Mouse (Mus musculus) MEL (cell line): ENCODE data around the gene Kif19a.

Source experiments
- CTCF ChIP-seq, 3 experiments: IDR thresholded peaks in 2 of 3; conservative IDR thresholded peaks in 1 of 3; 2 replicates each; pipeline ENCODE4 v1.5.1; 2011 to 2012; ENCODE audit warnings: low read length in 3 of 3, low read depth in 2 of 3, mild to moderate bottlenecking in 2 of 3, improper control_type of control experiment in 1 of 3, inconsistent platforms in 1 of 3, mixed read lengths in 1 of 3, moderate library complexity in 1 of 3; ENCODE audit not compliant: control insufficient read depth in 1 of 3, insufficient read depth in 1 of 3, poor library complexity in 1 of 3, severe bottlenecking in 1 of 3
- ELF1 ChIP-seq: IDR thresholded peaks from 2 replicates; pipeline ENCODE4 v1.6.1; 2014; ENCODE audit warnings: low read depth, mild to moderate bottlenecking, inconsistent platforms, low read length, improper control_type of control experiment, moderate library complexity
- HCFC1 ChIP-seq: IDR thresholded peaks from 2 replicates; pipeline ENCODE4 v1.6.1; 2012; ENCODE audit warnings: low read depth, mild to moderate bottlenecking, inconsistent platforms, low read length, improper control_type of control experiment, moderate library complexity
- MAFK ChIP-seq: IDR thresholded peaks from 2 replicates; pipeline ENCODE4 v1.6.1; 2011; ENCODE audit warnings: low read depth, mild to moderate bottlenecking, low read length, improper control_type of control experiment, borderline replicate concordance
- MAX ChIP-seq: IDR thresholded peaks from 2 replicates; pipeline ENCODE4 v1.6.1; 2011; ENCODE audit warnings: low read length, improper control_type of control experiment
- POLR2A ChIP-seq, 2 experiments: IDR thresholded peaks; 2 replicates each; pipeline ENCODE4 v1.6.1; 2011 to 2012; ENCODE audit warnings: low read length in 2 of 2, mild to moderate bottlenecking in 2 of 2, control low read depth in 1 of 2, improper control_type of control experiment in 1 of 2, low read depth in 1 of 2, moderate library complexity in 1 of 2; ENCODE audit not compliant: control insufficient read depth in 1 of 2, insufficient read depth in 1 of 2, poor library complexity in 1 of 2
- TAL1 ChIP-seq: IDR thresholded peaks from 2 replicates; pipeline ENCODE4 v1.6.1; 2012; ENCODE audit warnings: mild to moderate bottlenecking, inconsistent platforms, low read length, moderate library complexity, mixed read lengths
- TBP ChIP-seq: IDR thresholded peaks from 2 replicates; pipeline ENCODE4 v1.8.0; 2011; ENCODE audit warnings: low read depth, low read length, improper control_type of control experiment
- TCF12 ChIP-seq: IDR thresholded peaks from 2 replicates; pipeline ENCODE4 v1.6.1; 2014; ENCODE audit warnings: low read depth, mild to moderate bottlenecking, inconsistent platforms, low read length, improper control_type of control experiment, moderate library complexity

DNA sequence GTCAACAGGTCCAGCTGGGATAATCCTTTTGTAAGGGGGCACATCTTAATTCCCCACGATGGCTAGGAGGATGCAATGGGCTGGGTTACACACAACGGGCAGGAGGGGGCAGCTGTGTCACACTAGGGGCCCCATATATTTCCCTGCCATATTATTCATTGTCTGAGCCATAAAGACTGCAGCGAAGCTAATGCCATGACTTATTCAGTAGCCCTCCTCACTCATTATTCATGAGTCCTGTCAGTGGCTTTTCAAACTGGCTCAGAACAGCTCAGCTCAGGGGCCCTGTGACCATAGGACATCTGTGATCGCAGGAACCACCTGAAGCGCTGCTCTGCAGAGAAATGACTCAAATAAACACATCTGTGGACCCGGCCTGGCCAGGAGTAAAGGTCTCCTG is 23.7 kb upstream of the Kif19a start:
- TF ChIP-seq ELF1 (no peak), HCFC1 (no peak), MAFK (no peak), CTCF (IDR thresholded peaks at IDR 0.05 in 2 of 3, conservative IDR thresholded peaks at IDR 0.05 in 1 of 3; ENCODE audit: control insufficient read depth in 1 of 3, insufficient read depth in 1 of 3, low read depth in 2 of 3, low read length in 3 of 3, poor library complexity in 1 of 3, severe bottlenecking in 1 of 3) (no peak), TCF12 (no peak), TAL1 (no peak), POLR2A (IDR thresholded peaks at IDR 0.05; ENCODE audit: control insufficient read depth in 1 of 2, insufficient read depth in 1 of 2, low read depth in 1 of 2, low read length in 2 of 2, poor library complexity in 1 of 2) (no peak), TBP (no peak), MAX (no peak)
